Comparison of ENCODE assay signal across 23 mouse cellular contexts in the genomic region with DNA sequence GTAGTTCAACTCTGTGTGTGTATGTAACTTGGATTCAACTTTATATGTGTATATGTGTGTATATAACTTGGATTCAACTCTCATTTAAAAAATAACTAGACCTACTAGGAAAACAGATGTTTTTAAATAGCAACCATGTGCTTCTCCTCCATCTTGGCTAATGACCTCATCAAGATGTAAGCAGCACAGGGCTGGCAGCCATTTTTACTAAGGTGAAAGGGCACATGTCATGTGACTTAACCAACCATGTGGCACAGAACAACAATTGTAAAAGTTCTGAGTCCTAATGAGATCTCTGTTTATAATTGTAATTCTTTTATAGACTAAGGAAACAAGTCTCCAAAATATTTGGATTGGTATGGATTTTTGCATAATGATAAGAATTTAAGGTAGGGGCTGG. TPM values are rescaled to one million over a fixed set of nuclear protein-coding genes. Genes with fewer than 3 reads are reported as not detected.
DNase-seq lines count a peak whose midpoint lies in the region; TF ChIP-seq lines count a peak whose summit lies in the region.
"Had no signal": no experiment of that assay in that cellular context is flagged by ENCODE, and none has a peak within 500 bp of the region (broad histone marks: within the 10 kb centered on the region; RNA-seq: fewer than 3 reads in every experiment).

No protein-coding gene starts in this region.

- in situ Hi-C loops in CH12.LX (cut with MboI; ENCODE audit: low pct_ligation_motif_present, low pct_unique_long_range_greater_than_20kb, low sequenced_read_pairs): no loop called here

- H3K9me3 ChIP-seq in CH12.LX (replicated peaks; ENCODE audit: low read length): peaks cover 2% of the 10 kb centered on the region
- H3K9me3 ChIP-seq: G1E had no signal

- DNase-seq in CH12.LX (ENCODE audit: extremely low read depth) (no peak), ES-CJ7 (ENCODE audit: low read depth, low spot score) (peak; percentile 59), R1 (ENCODE audit: low read depth, low spot score) (peak; percentile 55), adipocyte (ENCODE audit: low spot score) (peak; percentile 44)
- DNase-seq in frontal cortex, postnatal 25 days (ENCODE audit: low spot score in 2 of 2): no peak
- no peak for DNase-seq in adrenal gland, postnatal 36 days
- no peak for DNase-seq in frontal cortex, postnatal 36 days (ENCODE audit: low spot score in 2 of 2)
- DNase-seq in embryo, embryonic 10.5 days (ENCODE audit: low spot score): no peak
- DNase-seq: adrenal gland, adult 2 months; adrenal gland, adult 8-10 months; adrenal gland, postnatal 10 days; adrenal gland, postnatal 14 days; adrenal gland, postnatal 25 days; B cell, adult 2 months; cerebellum, adult 11 months; cerebellum, adult 11-12 months; cerebellum, adult 18-20 months; cerebellum, adult 2 months; cerebellum, adult 8-10 months; cerebellum, adult 9-10 months; cerebellum, adult 9-11 months had no signal

- no peak overlapping the region for H3K4me3 ChIP-seq in CH12.LX (replicated peaks in 1 of 3; ENCODE audit: low read depth in 2 of 3, low read length in 2 of 3, poor library complexity in 1 of 3)

- H3K79me2 ChIP-seq in CH12.LX (replicated peaks; ENCODE audit: control insufficient read depth, extremely low read depth, insufficient read depth, poor library complexity, severe bottlenecking): no peaks in the 10 kb centered on the region

- no peak overlapping the region for H3K27ac ChIP-seq in CH12.LX (ENCODE audit: insufficient read depth, low read depth)

- H3K4me1 ChIP-seq in CH12.LX (ENCODE audit: control insufficient read depth in 1 of 2, insufficient read depth in 2 of 2): 0 out of 4 replicates have a peak, but pooled peaks cover 0 to 2% of the 10 kb centered on the region in 2 experiments

- no peak overlapping the region for H3K4me2 ChIP-seq in CH12.LX (ENCODE audit: insufficient read depth, low read depth, poor library complexity, severe bottlenecking)

- no peak for TF ChIP-seq POLR2A in CH12.LX (IDR thresholded peaks at IDR 0.05; ENCODE audit: low read depth, low read length)

- H3K9ac ChIP-seq in CH12.LX (ENCODE audit: insufficient read depth, low read depth): no peak overlapping the region

- H3K27me3 ChIP-seq in CH12.LX (replicated peaks): no peaks in the 10 kb centered on the region
- H3K27me3 ChIP-seq: Patski had no signal

- no peak for TF ChIP-seq RAD21 in CH12.LX (IDR thresholded peaks at IDR 0.05; ENCODE audit: low read depth, low read length)

- H3K36me3 ChIP-seq in CH12.LX (replicated peaks in 1 of 2; ENCODE audit: control insufficient read depth in 1 of 2, insufficient read depth in 1 of 2, low read length in 1 of 2): no peaks in the 10 kb centered on the region
- H3K36me3 ChIP-seq: G1E had no signal

- TF ChIP-seq EP300 in CH12.LX (IDR thresholded peaks at IDR 0.05; ENCODE audit: low read length): no peak

- no peak for TF ChIP-seq CTCF in CH12.LX (conservative IDR thresholded peaks at IDR 0.05 in 1 of 2, IDR thresholded peaks at IDR 0.05 in 1 of 2; ENCODE audit: low read depth in 2 of 2, low read length in 2 of 2)

- dilution Hi-C loops in CH12.LX (cut with MboI; ENCODE audit: extremely low pct_ligation_motif_present, extremely low pct_unique_long_range_greater_than_20kb, low sequenced_read_pairs): no loop called here

TF ChIP-seq in CH12.LX, 34 proteins besides CTCF, POLR2A, EP300 and RAD21:
- TF ChIP-seq ZMIZ1 (IDR thresholded peaks at IDR 0.05; ENCODE audit: low read depth, low read length) (no peak), CHD2 (IDR thresholded peaks at IDR 0.05; ENCODE audit: low read length) (no peak), USF2 (conservative IDR thresholded peaks at IDR 0.05; ENCODE audit: low read depth, low read length) (0 out of 2 replicates have a peak, but pooled peaks have one; percentile 16), MAFK (IDR thresholded peaks at IDR 0.05; ENCODE audit: insufficient replicate concordance, low read length) (no peak), MYC (IDR thresholded peaks at IDR 0.05; ENCODE audit: low read depth, low read length) (0 out of 2 replicates have a peak, but pooled peaks have one; percentile 36)

RNA-seq across cellular contexts. Expression of gene C2cd5, which starts 25.8 kb away (rescaled TPM):
- total RNA-seq in CH12.LX (2012; rRNA removed): 17.8 and 19.7 TPM in 2 replicates
- 19.1 and 20.8 TPM in 2 replicates for total RNA-seq in CH12.LX (2014; rRNA removed)
- 22.3 and 22.9 TPM in 2 replicates for polyA plus RNA-seq in CH12.LX (2012; ENCODE audit: insufficient read length, low read depth)
- total RNA-seq in adrenal gland, postnatal 36 days (2021): 10 to 100 TPM; 18.3 to 19.2 TPM

RNA-seq across cellular contexts. Expression of gene Etnk1, which starts 41.3 kb away (rescaled TPM):
- total RNA-seq in CH12.LX (2012; rRNA removed): 27.0 and 27.1 TPM in 2 replicates
- total RNA-seq in CH12.LX (2014; rRNA removed): 33.4 and 35.1 TPM in 2 replicates
- 28.4 and 32.8 TPM in 2 replicates for polyA plus RNA-seq in CH12.LX (2012; ENCODE audit: insufficient read length, low read depth)
- 100 to 1,000 TPM; 115 to 119 TPM for total RNA-seq in adrenal gland, postnatal 36 days (2021)

Comparison
In these comparisons a context has a peak if more than half of its experiments do, and no peak if none do; other contexts are left out.
1. DNase-seq: peak in ES-CJ7 (single experiment), R1 (single experiment) and adipocyte (single experiment); none in CH12.LX (single experiment), frontal cortex, postnatal 25 days (0 of 2), adrenal gland, postnatal 36 days (0 of 2), frontal cortex, postnatal 36 days (0 of 2) and embryo, embryonic 10.5 days (single experiment).